Comparison of ENCODE assay signal across 7 mouse cellular contexts in genomic region chr19:37375755-37376615, GRCm38 (mm10). TPM values are rescaled to one million over a fixed set of nuclear protein-coding genes. Genes with fewer than 3 reads are reported as not detected.
DNase-seq lines count a peak whose midpoint lies in the region; ATAC-seq lines count a peak whose summit lies in the region.

Gene Kif11, plus strand, starts transcription at chr19:37376403.

- peak; percentile 97 for ATAC-seq in embryonic facial prominence, embryonic 12.5 days (ENCODE audit: insufficient number of reproducible peaks, insufficient read depth, low FRiP score, low TSS enrichment)
- ATAC-seq in limb, embryonic 11.5 days (ENCODE audit: insufficient number of reproducible peaks, low FRiP score, low TSS enrichment, low read depth) = peak; percentile 98
- peak; percentile 99 for ATAC-seq in midbrain, embryonic 14.5 days (ENCODE audit: low FRiP score, low TSS enrichment)

- DNase-seq in adrenal gland, postnatal 25 days = peak; percentile 94
- peak; percentile 100 for DNase-seq in heart, adult 11 months
- DNase-seq in kidney, adult 18-20 months = peak; percentile 97
- DNase-seq in limb, embryonic 11.5 days (ENCODE audit: low spot score) = peak; percentile 95
- DNase-seq in midbrain, embryonic 14.5 days = peak; percentile 99
- DNase-seq in spleen, adult 18-20 months = peak; percentile 96 to 99

- H3K9ac ChIP-seq in embryonic facial prominence, embryonic 12.5 days = peak within 1 kb of the TSS; percentile 74
- H3K9ac ChIP-seq in limb, embryonic 11.5 days (ENCODE audit: low read length) = peak within 1 kb of the TSS; percentile 75
- H3K9ac ChIP-seq in midbrain, embryonic 14.5 days (replicated peaks; ENCODE audit: low read length) = peak within 1 kb of the TSS; percentile 72

- peak within 1 kb of the TSS; percentile 65 for H3K4me2 ChIP-seq in embryonic facial prominence, embryonic 12.5 days (replicated peaks)
- H3K4me2 ChIP-seq in limb, embryonic 11.5 days (ENCODE audit: low read depth, severe bottlenecking) = peak within 1 kb of the TSS; percentile 60
- H3K4me2 ChIP-seq in midbrain, embryonic 14.5 days (ENCODE audit: low read length) = peak within 1 kb of the TSS; percentile 58

- no peaks in the 10 kb centered on the region for H3K9me3 ChIP-seq in embryonic facial prominence, embryonic 12.5 days
- no peaks in the 10 kb centered on the region for H3K9me3 ChIP-seq in limb, embryonic 11.5 days (ENCODE audit: control insufficient read depth, low read length)
- H3K9me3 ChIP-seq in midbrain, embryonic 14.5 days (ENCODE audit: control insufficient read depth, low read length) = no peaks in the 10 kb centered on the region

- WGBS in embryonic facial prominence, embryonic 12.5 days = under 1% methylated on average over 73 of the region's 73 CpGs
- under 1% methylated on average over 73 of the region's 73 CpGs for WGBS in limb, embryonic 11.5 days
- WGBS in midbrain, embryonic 14.5 days = under 1% methylated on average over 73 of the region's 73 CpGs

- no peaks in the 10 kb centered on the region for H3K27me3 ChIP-seq in embryonic facial prominence, embryonic 12.5 days
- H3K27me3 ChIP-seq in limb, embryonic 11.5 days (ENCODE audit: control insufficient read depth, insufficient read depth, low read length) = no peaks in the 10 kb centered on the region
- no peaks in the 10 kb centered on the region for H3K27me3 ChIP-seq in midbrain, embryonic 14.5 days (ENCODE audit: control insufficient read depth, insufficient read depth, low read length)

- H3K4me1 ChIP-seq in embryonic facial prominence, embryonic 12.5 days = peaks cover 13% of the 10 kb centered on the region
- 0 out of 2 replicates have a peak, but pooled peaks cover 3% of the 10 kb centered on the region for H3K4me1 ChIP-seq in limb, embryonic 11.5 days (ENCODE audit: control insufficient read depth, insufficient read depth, low read length)
- H3K4me1 ChIP-seq in midbrain, embryonic 14.5 days (ENCODE audit: control insufficient read depth, insufficient read depth, low read length) = peaks cover 6% of the 10 kb centered on the region; the same call in 1 of the 2 replicates

- H3K36me3 ChIP-seq in embryonic facial prominence, embryonic 12.5 days = no peaks in the 10 kb centered on the region
- no peaks in the 10 kb centered on the region for H3K36me3 ChIP-seq in limb, embryonic 11.5 days (ENCODE audit: control insufficient read depth, insufficient read depth, low read length)
- H3K36me3 ChIP-seq in midbrain, embryonic 14.5 days (ENCODE audit: control insufficient read depth, insufficient read depth, low read length) = no peaks in the 10 kb centered on the region

- H3K27ac ChIP-seq in embryonic facial prominence, embryonic 12.5 days = peak within 1 kb of the TSS; percentile 98
- peak within 1 kb of the TSS; percentile 93 for H3K27ac ChIP-seq in limb, embryonic 11.5 days (replicated peaks; ENCODE audit: low read depth, low read length)
- H3K27ac ChIP-seq in midbrain, embryonic 14.5 days (replicated peaks; ENCODE audit: low read depth, low read length) = peak within 1 kb of the TSS; percentile 93

- H3K4me3 ChIP-seq in embryonic facial prominence, embryonic 12.5 days = peak within 1 kb of the TSS; percentile 81
- peak within 1 kb of the TSS; percentile 82 for H3K4me3 ChIP-seq in limb, embryonic 11.5 days (ENCODE audit: low read depth, low read length)
- peak within 1 kb of the TSS; percentile 62 for H3K4me3 ChIP-seq in midbrain, embryonic 14.5 days (replicated peaks; ENCODE audit: low read depth, low read length)

RNA-seq across cellular contexts. Expression of gene Kif11, which starts in this region (rescaled TPM):
- total RNA-seq in adrenal gland, postnatal 25 days (2021) = 5.1 and 5.7 TPM in 2 replicates
- 72.1 and 74.7 TPM in 2 replicates for polyA plus RNA-seq in embryonic facial prominence, embryonic 12.5 days (2016; fragmentation: Nextera tagmentation; extraction: Ambion mirVana)
- polyA plus RNA-seq in limb, embryonic 11.5 days (2014; fragmentation: Nextera tagmentation; extraction: Ambion mirVana) = 97.2 and 103 TPM in 2 replicates
- polyA plus RNA-seq in midbrain, embryonic 14.5 days (2014; fragmentation: Nextera tagmentation; extraction: Ambion mirVana) = 7.4 and 16.4 TPM in 2 replicates

Comparison
In these comparisons a context has a peak if more than half of its experiments do, and no peak if none do; other contexts are left out.
1. Peak in every context shown above with its lines: DNase-seq, ATAC-seq, H3K4me3 ChIP-seq and H3K27ac ChIP-seq.